Mouse (Mus musculus) right cerebral cortex, postnatal 10 days (tissue): ENCODE results near the gene Trim66.

Experiments
- DNase-seq, 2 experiments: peaks; one replicate each; pipeline ENCODE4 v3.0.0; 2021; ENCODE audit warnings: low spot score in 2 of 2

Trim66 gene

GRCm38 (mm10) chr7:109454856-109455255 is 53.1 kb downstream of the Trim66 start:
- DNase-seq: no peak

DNA sequence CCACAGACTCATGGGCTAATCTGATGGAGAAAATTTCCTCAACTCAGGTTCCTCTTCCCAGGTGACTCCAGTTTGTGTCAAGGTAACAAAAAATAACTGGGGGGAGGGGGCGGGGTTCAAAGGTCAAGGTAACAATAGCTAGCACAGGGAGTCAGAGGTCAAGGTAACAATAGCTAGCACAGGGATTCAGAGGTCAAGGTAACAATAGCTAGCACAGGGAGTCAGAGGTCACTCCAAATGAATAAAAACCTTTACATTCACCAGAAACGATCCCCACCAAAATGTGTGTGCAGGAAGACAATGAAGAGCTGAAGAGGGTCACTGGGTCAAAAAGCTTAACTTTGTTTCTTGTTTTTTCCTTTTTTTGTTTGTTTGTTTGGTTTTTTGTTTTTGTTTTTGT is 59.9 kb downstream of the Trim66 start:
- no peak for DNase-seq

DNA sequence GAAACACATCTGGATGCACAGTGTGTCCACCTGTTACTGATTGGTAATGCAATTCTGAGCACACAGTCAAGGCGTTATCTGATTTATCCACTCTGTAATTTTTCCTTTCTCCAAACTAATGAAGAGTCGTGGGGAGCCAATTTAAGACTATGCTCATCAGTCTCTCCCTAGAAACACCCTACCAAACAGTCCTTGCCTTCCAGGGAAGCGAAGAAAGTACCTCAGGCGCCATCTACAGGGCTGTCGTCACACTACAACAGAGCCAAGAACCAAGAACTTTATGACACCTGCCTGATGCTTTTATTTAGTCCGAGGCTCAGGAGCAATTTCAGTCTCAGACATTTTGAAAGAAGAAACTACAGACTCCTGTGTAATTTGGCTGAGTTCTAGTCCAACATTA is 62.9 kb downstream of the Trim66 start:
- DNase-seq: peak; percentile 54 to 74

DNA sequence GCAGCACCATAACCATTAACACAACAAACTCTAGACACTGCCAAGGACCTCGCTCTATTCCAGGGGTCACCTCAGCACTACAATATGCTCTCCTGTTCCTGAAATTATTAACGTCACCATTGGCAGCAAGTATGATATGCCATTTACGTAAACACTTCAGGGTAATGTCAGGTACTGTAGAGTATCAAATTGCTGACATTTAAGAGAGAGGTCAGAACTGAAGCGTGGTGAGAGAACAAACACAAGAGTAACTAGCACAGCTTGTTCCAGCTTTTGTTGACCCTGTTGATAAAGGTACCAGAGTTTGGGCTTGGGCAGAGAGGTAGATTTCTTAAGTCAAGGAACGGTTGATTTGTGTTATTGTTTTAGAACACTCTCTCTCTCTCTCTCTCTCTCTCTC is 65.2 kb downstream of the Trim66 start:
- DNase-seq: no peak

GRCm38 (mm10) chr7:109440697-109441269 is 67.2 kb downstream of the Trim66 start:
- DNase-seq: no peak

DNA sequence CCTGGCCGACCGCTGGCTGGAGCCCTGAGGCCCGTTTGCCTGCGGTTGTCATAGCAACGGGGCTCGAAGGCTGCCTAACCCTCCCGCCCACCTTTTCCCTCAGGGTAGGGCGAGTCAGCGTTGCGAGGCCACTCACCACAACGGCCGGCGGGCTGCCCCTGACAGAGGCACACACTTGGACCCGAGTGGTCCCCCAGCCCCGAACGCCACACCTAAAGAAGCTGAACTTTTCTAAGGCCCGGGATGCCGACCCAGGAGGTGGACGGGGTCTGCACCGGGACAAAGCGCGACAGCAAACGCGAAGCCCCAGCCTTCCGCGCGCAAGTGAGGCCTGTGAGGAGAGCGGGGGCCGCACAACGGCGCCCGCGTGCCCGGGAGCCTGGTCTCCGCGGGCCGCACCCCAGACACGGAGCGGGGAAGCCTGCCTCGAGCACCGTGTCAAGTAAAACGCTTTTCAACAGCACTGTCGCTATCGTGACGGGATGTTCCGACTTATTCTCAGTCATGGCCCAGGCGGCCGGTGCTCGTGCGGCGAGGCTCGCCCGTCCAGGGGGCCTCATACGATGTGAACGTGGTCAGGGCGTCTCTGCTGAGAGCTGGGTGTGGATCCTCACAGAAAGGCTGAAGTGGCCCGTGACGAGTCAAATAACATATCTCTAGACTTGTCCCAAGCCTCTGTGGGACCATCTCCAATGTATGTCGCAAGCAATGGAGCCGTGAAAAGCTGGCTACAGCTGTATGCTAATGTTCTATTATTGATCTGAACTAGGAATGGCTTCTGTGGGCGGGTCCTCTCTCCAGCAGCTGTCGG is 68.9 kb downstream of the Trim66 start, which contains the start of gene Stk33:
Gene Stk33, minus strand, starts transcription at position 301 of the 811 bp plus-strand sequence.
- peak; percentile 57 to 59 for DNase-seq

DNA sequence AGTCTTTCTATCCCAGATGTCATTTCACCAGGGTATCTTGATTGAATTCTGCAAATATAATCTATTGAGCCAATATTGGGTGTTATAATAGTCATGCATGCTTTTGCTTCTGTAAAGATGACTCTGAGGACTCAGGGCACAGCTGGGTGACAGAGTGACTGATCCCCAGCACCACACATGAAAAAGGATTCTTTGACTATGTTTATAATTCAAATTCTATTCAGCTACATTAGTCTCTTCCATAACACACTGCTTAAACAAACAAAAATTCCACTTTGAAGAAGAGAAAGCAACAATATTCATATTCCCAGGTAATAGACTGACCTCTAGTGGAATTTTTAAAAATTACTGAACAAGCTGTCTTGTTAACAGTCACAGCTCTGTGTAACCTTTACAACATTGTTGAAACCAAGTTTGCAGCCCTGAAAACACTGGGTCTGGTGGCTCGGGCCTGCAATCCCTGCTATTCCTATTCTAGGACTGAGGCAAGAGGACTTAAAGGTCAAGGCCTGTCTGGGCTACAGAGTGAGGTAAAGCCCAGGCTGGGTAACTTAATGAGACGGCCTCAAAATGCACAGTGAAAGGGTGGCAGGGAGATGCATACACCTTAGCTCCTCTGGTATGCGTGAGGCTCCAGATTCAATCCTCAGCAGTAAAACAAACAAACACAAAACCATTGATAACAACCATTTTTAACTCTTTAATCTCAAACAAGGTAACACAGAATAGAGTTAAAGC is 83.3 kb downstream of the Trim66 start:
- no peak for DNase-seq

DNA sequence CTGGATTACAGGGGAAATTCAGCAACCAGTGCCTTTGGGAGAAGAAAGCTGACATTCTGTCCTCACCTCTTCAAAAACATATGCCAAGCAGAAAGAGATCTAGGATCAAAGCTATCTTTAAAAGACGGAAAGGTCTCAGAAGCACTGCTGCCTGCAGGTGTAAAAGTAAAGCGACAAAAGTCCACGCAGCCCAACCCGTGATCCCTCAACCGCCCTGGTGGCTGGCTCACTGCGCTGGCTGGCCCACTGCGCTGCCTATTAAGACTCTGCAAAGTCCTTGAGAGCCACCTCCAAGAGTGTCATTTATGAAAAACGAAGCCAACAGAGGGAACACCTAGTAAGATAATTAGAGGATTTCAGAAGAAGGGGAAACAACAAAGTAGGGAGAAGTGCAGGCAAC is 85.1 kb downstream of the Trim66 start:
- DNase-seq: no peak

GRCm38 (mm10) chr7:109405491-109405890 is 102.4 kb downstream of the Trim66 start:
- peak; percentile 47 to 48 for DNase-seq

DNA sequence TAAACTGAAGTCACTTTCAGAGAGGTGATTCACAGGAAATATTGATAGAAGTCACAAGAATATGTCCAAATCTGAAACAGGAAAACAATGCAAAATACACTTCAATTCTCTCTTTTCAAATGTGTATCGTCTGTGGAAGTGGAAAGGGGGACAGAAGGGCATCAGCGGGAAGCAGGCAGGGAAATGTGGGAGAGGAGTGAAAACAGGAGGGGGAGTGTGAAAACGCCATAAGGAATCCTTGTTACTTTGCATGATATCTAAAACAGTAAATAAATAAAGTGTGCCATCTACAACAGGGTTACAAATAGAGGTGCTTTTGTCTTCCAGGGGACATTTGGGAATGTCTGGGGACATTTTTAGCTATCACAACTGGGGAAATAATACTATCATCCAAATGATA is 108.6 kb downstream of the Trim66 start:
- DNase-seq: no peak
